Mouse (Mus musculus): ENCODE data around the gene Rapsn. TPM values are rescaled to one million over a fixed set of nuclear protein-coding genes. Genes with fewer than 3 reads are reported as not detected.
A peak's percentile ranks its signal among the peaks of the same experiment; 100 is the strongest.
"Not testable (repeated sequence)": the region's sequence is repeated elsewhere in the genome, so short reads cannot be mapped to it uniquely, and the experiment has no call there.

Rapsn gene
- total RNA-seq, 2 experiments from 2014 or later: 0.31 TPM; not detected in 1

DNA sequence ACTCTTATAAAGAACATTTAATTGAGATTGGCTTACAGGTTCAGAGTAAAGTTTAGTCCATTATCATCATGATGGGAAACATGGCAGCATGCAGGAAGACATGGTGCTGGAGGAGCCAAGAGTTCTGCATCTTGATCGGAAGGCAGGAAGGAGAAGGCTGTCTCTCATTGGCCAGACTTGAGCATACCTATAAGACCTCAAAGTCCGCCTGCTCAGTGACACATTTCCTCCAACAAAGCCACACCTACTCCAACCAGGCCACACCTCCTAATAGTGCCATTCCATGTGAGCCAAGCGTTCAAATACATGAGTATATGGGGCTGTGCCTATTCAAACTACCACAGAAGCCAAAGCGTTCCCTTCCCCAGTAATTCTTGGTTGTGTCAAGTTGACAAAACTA, 4.2 kb upstream of the Rapsn start:
- no peak for TF ChIP-seq CTCF (conservative IDR thresholded peaks at IDR 0.05)
- no peak for DNase-seq (ENCODE audit: low spot score in 2 of 2)
- Histone ChIP-seq H3K4me3 (no peak overlapping the region), H3K27ac (no peak overlapping the region)

DNA sequence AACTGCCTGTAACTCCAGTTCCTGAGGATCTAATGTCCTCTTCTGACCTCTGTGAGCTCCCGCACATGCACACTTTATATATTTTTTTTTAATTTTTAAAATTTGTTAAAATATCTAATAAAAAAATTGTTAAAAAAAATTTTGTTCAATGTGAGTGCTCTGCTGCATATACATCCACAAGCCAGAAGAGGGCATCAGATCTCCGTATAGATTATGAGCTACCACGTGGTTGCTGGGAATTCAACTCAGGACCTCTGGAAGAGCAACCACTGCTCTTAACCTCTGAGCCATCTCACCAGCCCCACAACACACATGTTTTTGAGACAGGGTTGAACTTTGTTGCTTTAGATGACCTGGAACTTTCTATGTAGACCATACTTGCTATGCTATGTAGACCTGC, 2.4 kb upstream of the Rapsn start:
- peak; percentile 65 for TF ChIP-seq CTCF (conservative IDR thresholded peaks at IDR 0.05)
- DNase-seq (ENCODE audit: low spot score in 2 of 2): no peak
- Histone ChIP-seq H3K27ac (no peak overlapping the region), H3K4me3 (no peak overlapping the region)

DNA sequence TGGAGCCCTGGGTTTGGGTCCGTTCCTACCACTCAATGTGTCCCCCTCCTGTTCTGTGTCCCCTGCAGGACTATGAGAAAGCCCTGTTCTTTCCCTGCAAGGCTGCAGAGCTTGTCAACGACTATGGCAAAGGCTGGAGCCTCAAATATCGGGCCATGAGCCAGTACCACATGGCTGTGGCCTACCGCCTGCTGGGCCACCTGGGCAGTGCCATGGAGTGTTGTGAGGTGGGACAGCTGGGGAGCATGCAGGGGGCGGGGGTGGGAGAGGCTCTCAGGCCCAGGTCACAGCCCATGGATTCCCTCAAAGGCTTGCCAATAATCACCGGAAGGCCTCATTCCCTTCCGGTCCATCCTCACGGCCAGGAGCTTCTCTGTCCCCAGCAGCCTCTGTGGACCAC, 6.4 kb downstream of the Rapsn start:
- H3K4me3 ChIP-seq: no peak overlapping the region
- H3K27ac ChIP-seq: no peak overlapping the region
- DNase-seq (ENCODE audit: low spot score in 2 of 2): no peak
- TF ChIP-seq CTCF (conservative IDR thresholded peaks at IDR 0.05): no peak

DNA sequence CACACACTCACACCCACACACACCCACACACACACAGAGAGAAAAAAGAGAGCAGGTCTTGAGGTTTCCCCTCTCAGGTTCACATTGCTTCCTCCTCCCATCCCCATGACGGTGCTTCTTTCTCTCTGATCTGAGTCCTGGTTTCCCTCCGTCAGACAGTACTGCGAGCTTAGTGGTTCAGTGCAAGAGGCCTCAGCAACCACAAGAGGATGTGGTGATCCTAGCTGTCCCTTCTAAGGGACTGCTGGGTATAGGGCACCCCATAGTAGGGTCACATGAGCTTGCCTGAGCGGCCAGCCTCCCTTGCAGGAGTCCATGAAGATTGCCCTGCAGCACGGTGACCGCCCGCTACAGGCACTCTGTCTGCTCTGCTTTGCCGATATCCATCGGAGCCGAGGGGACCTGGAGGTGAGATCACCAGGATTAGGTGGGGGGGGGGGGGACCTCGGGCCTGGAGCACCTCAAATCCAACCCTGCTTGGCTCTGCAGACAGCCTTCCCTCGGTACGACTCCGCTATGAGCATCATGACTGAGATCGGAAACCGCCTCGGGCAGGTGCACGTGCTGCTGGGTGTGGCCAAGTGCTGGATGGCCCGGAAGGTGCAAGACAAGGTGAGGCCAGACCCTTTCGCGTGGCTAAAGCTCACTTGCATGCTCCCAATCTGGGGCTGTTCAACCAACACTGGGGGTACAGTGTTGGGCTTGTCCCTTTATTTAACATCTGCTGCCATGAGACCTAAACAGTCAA, 7.4 kb downstream of the Rapsn start:
- TF ChIP-seq CTCF (conservative IDR thresholded peaks at IDR 0.05): no peak
- H3K4me3 ChIP-seq: no peak overlapping the region
- no peak overlapping the region for H3K27ac ChIP-seq
- DNase-seq (ENCODE audit: low spot score in 2 of 2): no peak

DNA sequence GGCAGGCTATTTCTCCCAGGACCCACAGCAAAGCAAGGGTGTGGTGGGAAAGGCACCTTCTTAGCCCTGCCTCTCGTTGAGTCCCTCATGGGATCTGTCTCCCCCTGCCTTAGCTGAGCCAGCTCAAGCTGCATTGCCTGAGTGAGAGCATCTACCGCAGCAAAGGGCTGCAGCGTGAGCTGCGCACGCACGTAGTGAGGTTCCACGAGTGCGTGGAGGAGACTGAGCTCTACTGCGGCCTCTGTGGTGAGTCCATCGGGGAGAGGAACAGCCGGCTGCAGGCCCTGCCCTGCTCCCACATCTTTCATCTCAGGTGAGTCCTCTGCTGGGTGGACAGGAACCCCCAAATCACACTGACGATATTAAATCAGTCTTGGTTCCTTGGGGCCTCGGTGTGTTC, 9.3 kb downstream of the Rapsn start:
- DNase-seq (ENCODE audit: low spot score in 2 of 2): no peak
- no peak for TF ChIP-seq CTCF (conservative IDR thresholded peaks at IDR 0.05)
- Histone ChIP-seq H3K4me3 (no peak overlapping the region), H3K27ac (no peak overlapping the region)

DNA sequence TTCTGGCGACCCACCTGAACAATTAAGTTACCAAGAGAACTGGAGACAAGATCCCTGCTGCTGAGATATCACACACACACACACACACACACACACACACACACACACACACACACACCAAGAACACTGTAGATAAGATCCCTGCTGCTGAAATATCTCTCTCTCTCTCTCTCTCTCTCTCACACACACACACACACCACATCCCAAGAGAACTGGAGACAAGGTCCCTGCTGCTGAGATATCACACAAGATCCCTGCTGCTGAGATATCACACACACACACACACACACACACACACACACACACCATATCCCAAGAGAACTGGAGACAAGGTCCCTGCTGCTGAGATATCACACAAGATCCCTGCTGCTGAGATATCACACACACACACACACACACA, 10.4 kb downstream of the Rapsn start:
- H3K27ac ChIP-seq; H3K4me3 ChIP-seq; DNase-seq (ENCODE audit: low spot score in 2 of 2): not testable (repeated sequence)

DNA sequence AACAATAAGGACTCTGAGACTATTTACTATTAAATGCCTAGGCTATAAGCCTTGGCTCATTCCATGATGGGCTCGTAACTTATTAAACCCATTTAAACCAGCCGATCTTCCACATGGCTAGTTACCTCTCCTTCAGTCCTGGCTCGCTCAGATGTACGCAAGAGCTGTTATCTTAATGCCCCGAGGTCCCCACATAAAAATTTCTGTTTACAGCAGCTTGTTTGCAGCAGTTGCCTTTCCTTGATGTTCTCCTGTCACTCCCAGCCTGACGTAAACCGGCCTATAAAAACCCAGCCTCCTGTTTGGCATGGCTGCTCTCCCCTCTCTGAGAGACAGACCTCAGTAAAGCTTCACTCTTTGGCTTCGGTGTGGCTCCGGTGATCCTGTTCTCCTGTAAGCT, 11.9 kb downstream of the Rapsn start:
- H3K4me3 ChIP-seq: no peak overlapping the region
- DNase-seq (ENCODE audit: low spot score in 2 of 2): no peak
- H3K27ac ChIP-seq: no peak overlapping the region
- no peak for TF ChIP-seq CTCF (conservative IDR thresholded peaks at IDR 0.05)

DNA sequence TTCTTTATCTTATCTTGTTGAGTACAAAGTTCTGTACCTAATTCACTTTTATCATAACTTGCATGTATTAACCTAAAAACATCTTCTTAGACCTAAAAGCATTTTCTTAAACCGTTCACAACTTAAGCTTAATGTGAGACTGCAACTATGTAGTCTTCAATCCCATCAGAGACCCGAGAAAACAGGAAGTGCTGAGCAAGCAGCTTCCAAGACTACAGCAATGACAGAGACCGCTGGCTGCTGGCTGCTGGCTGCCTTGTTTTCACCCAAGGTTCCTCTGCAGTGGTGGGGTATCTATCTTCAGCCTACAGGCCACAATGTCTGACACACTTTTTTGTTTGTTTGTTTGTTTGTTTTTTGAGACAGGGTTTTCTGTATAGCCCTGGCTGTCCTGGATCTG, 16.5 kb downstream of the Rapsn start:
- no peak for TF ChIP-seq CTCF (conservative IDR thresholded peaks at IDR 0.05)
- H3K27ac ChIP-seq: peak overlapping the region; percentile 28; the same call in 1 of the 2 replicates
- no peak overlapping the region for H3K4me3 ChIP-seq
- no peak for DNase-seq (ENCODE audit: low spot score in 2 of 2)

DNA sequence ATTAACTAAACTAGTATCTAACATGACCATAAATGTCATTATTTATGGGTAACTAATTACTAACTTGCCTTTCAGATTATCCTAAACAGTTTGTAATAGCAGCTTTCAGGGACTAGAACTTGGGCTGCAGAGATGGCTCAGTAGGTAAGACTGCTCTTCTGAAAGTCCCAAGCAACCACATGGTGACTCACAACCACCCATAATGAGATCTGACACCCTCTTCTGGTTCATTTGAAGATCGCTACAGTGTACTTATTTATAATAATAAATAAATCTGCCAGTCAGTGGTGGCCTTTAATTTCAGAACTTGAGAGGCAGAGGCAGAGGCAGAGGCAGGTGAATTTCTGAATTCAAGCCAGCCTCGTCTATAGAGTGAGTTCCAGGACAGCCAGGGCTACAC, 17.3 kb downstream of the Rapsn start:
- TF ChIP-seq CTCF (conservative IDR thresholded peaks at IDR 0.05): peak; percentile 47
- DNase-seq (ENCODE audit: low spot score in 2 of 2): no peak
- no peak overlapping the region for H3K4me3 ChIP-seq
- H3K27ac ChIP-seq: no peak overlapping the region

DNA sequence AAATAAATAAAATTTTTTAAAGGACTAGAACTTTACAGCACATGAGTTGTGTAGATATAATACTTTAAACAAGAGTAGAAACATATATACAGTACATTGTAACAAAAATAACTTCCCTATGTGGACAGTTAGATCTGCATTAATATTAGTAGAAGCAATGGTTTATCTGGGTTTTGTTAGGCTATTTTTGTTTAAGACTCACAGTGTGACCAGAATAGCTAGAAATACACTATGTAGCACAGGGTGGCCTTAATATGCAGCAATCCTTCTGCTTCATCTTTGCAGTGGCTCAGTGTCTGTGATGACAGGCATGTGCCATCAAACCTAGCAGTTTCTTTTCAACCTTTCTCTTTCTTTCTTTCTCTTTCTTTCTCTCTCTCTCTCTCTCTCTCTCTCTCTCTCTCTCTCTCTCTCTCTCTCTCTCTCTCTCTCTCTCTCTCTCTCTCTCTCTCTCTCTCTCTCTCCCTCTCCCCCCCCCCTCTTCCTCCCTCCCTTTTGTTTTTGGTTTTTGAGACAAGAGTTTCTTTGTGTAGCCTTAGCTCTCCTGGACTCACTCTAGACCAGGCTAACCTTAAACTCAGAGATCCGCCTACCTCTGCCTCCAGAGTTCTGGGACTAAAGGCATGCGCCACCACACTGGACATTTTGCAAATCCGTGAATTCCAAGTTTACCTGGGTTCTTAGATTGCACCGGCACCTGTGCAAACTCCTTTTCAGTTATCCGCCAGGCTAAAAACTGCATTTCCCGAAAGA, 17.9 kb downstream of the Rapsn start:
- no peak for TF ChIP-seq CTCF (conservative IDR thresholded peaks at IDR 0.05)
- no peak for DNase-seq (ENCODE audit: low spot score in 2 of 2)
- peak overlapping the region; percentile 66 for H3K4me3 ChIP-seq
- peak overlapping the region; percentile 99 for H3K27ac ChIP-seq

DNA sequence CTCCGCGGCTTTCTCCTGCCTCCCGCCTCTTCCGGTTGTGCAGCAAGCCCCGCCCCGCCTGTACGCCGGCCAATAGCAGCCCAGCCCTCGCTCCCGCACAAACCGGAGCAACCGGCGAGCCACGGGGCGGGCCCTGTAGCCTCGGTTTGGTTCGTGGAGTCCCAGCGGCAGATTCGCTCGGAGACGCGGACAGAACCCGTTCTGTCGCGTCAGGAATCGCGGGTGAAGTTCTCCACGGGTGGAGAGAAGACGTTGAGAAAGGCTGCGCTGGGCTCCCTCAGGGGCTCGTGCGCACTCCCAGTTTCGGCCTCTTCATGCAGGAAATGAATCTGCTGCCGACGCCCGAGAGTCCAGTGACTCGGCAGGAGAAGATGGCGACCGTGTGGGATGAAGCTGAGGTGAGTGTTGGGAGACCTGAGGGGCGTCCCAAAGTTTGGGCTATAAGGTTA, 18.5 kb downstream of the Rapsn start, which contains the start of gene Psmc3:
TSS of gene Psmc3 (plus strand) at position 76 of the 449 bp plus-strand sequence.
- peak within 1 kb of the TSS; percentile 99 for H3K27ac ChIP-seq
- H3K4me3 ChIP-seq: peak within 1 kb of the TSS; percentile 66
- TF ChIP-seq CTCF (conservative IDR thresholded peaks at IDR 0.05): no peak
- peak; percentile 97 to 98 for DNase-seq (ENCODE audit: low spot score in 2 of 2)

DNA sequence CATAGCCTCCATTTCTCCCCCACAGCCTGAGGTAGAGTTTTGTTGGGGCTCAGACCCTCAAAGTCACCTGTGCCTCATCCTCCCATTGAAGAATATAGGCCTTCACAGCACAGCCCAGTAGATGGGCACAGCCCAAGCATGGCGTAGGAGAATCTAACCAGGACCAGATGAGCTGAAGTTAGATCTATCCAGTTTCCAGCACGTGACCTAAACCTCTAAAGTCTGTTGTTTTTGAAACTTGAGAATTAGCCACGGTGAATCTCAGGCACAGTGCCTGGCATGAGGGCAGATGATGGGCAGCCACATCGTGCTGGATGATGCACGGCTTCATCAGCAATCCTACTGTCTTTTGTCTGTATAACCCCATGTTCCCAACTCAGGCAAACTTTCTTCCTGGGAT, 23.0 kb downstream of the Rapsn start:
- TF ChIP-seq CTCF (conservative IDR thresholded peaks at IDR 0.05): no peak
- no peak overlapping the region for H3K4me3 ChIP-seq
- DNase-seq (ENCODE audit: low spot score in 2 of 2): no peak

DNA sequence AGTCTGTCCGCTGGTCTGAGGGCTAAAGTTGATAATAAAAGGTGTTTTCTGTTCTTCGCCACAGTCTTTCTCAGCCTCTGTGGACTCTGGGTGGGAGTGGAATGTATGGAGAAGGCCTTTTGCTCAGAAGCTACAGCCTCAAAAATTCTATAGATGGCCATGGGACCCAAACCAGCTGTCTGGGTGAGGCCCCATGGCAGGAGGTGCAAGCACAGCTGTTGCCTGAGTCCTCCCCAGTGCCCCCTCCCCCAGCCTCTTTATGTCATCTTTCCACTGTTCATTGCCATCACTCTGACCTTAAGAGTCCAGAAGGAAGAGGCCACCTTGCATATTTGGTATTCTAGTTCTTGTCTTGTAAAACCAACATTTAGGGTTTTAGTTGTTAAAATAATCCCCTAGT, 24.0 kb downstream of the Rapsn start:
- 0 out of 2 replicates have a peak overlapping the region, but pooled peaks have one; percentile 85 for H3K27ac ChIP-seq
- TF ChIP-seq CTCF (conservative IDR thresholded peaks at IDR 0.05): no peak
- DNase-seq (ENCODE audit: low spot score in 2 of 2): no peak
- H3K4me3 ChIP-seq: no peak overlapping the region

More for the DNA sequence above, 23.0 kb downstream of the Rapsn start:
- no peak overlapping the region for H3K27ac ChIP-seq

Data from layer of hippocampus, adult 2 months (tissue).